Comparison of ENCODE assay signal across 12 mouse cellular contexts in the genomic region with DNA sequence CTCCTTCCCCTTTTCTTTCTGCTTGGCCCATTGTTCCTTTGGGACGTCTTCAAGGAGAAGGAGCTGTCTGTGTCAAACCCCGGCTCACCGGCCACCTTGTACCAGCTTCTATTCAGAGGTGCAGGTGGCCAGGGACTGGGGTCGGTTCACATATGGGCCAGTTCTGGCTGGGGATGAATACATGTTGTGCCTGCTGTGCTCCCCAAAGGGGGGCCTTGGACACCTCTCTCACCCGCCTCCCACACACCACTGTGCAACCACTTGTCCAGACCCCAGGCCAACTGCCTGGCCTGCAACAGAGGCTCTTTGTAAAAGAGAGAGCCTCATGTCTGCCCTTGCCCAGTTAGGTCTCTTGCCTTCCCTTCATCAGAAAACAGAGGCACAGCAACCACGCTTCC.
DNase-seq lines count a peak whose midpoint lies in the region; ATAC-seq and TF ChIP-seq lines count a peak whose summit lies in the region.
"Had no signal": no experiment of that assay in that cellular context is flagged by ENCODE, and none has a peak within 500 bp of the region (broad histone marks: within the 10 kb centered on the region; RNA-seq: fewer than 3 reads in every experiment).

No protein-coding gene starts in this region.

- no peak overlapping the region for H3K4me3 ChIP-seq in heart, embryonic 10.5 days
- H3K4me3 ChIP-seq in kidney, postnatal 0 days (replicated peaks; ENCODE audit: low read depth, low read length), result no peak overlapping the region
- no peak overlapping the region for H3K4me3 ChIP-seq in embryonic facial prominence, embryonic 14.5 days (ENCODE audit: low read depth, low read length)
- no peak overlapping the region for H3K4me3 ChIP-seq in liver, postnatal 0 days (ENCODE audit: low read depth, low read length)

- TF ChIP-seq EP300 in liver, postnatal 0 days (IDR thresholded peaks at IDR 0.05; ENCODE audit: low read depth), result no peak

- H3K27me3 ChIP-seq in heart, embryonic 10.5 days (ENCODE audit: insufficient read depth, poor library complexity, severe bottlenecking), result no peaks in the 10 kb centered on the region
- no peaks in the 10 kb centered on the region for H3K27me3 ChIP-seq in kidney, postnatal 0 days (ENCODE audit: insufficient read depth, low read length)
- H3K27me3 ChIP-seq in embryonic facial prominence, embryonic 14.5 days (replicated peaks; ENCODE audit: control insufficient read depth, insufficient read depth, low read length), result no peaks in the 10 kb centered on the region
- no peaks in the 10 kb centered on the region for H3K27me3 ChIP-seq in liver, postnatal 0 days (ENCODE audit: insufficient read depth, low read length)

- no peak for ATAC-seq in kidney, postnatal 0 days (replicated peaks; ENCODE audit: low FRiP score, low read depth)
- ATAC-seq in embryonic facial prominence, embryonic 14.5 days (ENCODE audit: low read depth), result 0 out of 2 replicates have a peak, but pooled peaks have one; percentile 35
- ATAC-seq in monocyte, adult 5-6 weeks (replicated peaks; ENCODE audit: insufficient number of reproducible peaks, low FRiP score, low TSS enrichment, poor library complexity, severe bottlenecking), result 0 out of 2 replicates have a peak, but pooled peaks have one; percentile 7
- ATAC-seq in liver, postnatal 0 days, result no peak
- ATAC-seq: inflammation-experienced regulatory T-cells, adult 6 months; midbrain, embryonic 16.5 days had no signal

- peak; percentile 95 for DNase-seq in heart, adult 11 months
- DNase-seq in heart, embryonic 10.5 days (ENCODE audit: low spot score), result no peak
- no peak for DNase-seq in kidney, postnatal 0 days (ENCODE audit: low spot score)
- DNase-seq in kidney, postnatal 14 days, result no peak
- DNase-seq in embryonic facial prominence, embryonic 14.5 days (ENCODE audit: low spot score), result no peak
- no peak for DNase-seq in spleen, postnatal 14 days (ENCODE audit: low spot score in 2 of 2)
- DNase-seq in liver, postnatal 0 days, result no peak
- DNase-seq: adrenal gland, adult 8-10 months; thymus, postnatal 25 days had no signal

- H3K4me1 ChIP-seq in heart, embryonic 10.5 days, result peaks cover 15% of the 10 kb centered on the region; the same call in 1 of the 2 replicates
- H3K4me1 ChIP-seq in kidney, postnatal 0 days (replicated peaks; ENCODE audit: insufficient read depth, low read length), result peaks cover 9% of the 10 kb centered on the region; the same call in 1 of the 2 replicates
- H3K4me1 ChIP-seq in embryonic facial prominence, embryonic 14.5 days (ENCODE audit: control insufficient read depth, insufficient read depth, low read length), result peaks cover 19% of the 10 kb centered on the region
- H3K4me1 ChIP-seq in liver, postnatal 0 days (ENCODE audit: insufficient read depth), result peaks cover 7% of the 10 kb centered on the region; the same call in 1 of the 2 replicates

- no peak for TF ChIP-seq CTCF in kidney, postnatal 0 days (IDR thresholded peaks at IDR 0.05; ENCODE audit: low read depth)
- TF ChIP-seq CTCF in liver, postnatal 0 days (IDR thresholded peaks at IDR 0.05; ENCODE audit: low read depth), result no peak

- no peaks in the 10 kb centered on the region for H3K9me3 ChIP-seq in heart, embryonic 10.5 days
- no peaks in the 10 kb centered on the region for H3K9me3 ChIP-seq in kidney, postnatal 0 days (replicated peaks; ENCODE audit: low read length)
- H3K9me3 ChIP-seq in embryonic facial prominence, embryonic 14.5 days (ENCODE audit: control insufficient read depth, low read length), result no peaks in the 10 kb centered on the region
- H3K9me3 ChIP-seq in liver, postnatal 0 days (ENCODE audit: low read length), result no peaks in the 10 kb centered on the region

- H3K9ac ChIP-seq in kidney, postnatal 0 days (ENCODE audit: low read depth, low read length), result no peak overlapping the region
- no peak overlapping the region for H3K9ac ChIP-seq in embryonic facial prominence, embryonic 14.5 days (ENCODE audit: low read depth, low read length)
- no peak overlapping the region for H3K9ac ChIP-seq in liver, postnatal 0 days (replicated peaks)

- H3K36me3 ChIP-seq in heart, embryonic 10.5 days, result peaks cover 23% of the 10 kb centered on the region
- H3K36me3 ChIP-seq in kidney, postnatal 0 days (ENCODE audit: insufficient read depth, low read length), result peaks cover 33% of the 10 kb centered on the region; the same call in 1 of the 2 replicates
- peaks cover 40% of the 10 kb centered on the region for H3K36me3 ChIP-seq in embryonic facial prominence, embryonic 14.5 days (ENCODE audit: control insufficient read depth, insufficient read depth, low read length)
- H3K36me3 ChIP-seq in liver, postnatal 0 days (replicated peaks; ENCODE audit: insufficient read depth, low read length), result peaks cover 55% of the 10 kb centered on the region

- 83% methylated on average over 6 of the region's 6 CpGs for WGBS in heart, embryonic 10.5 days
- WGBS in kidney, postnatal 0 days, result 74% methylated on average over 6 of the region's 6 CpGs
- 52% methylated on average over 6 of the region's 6 CpGs for WGBS in embryonic facial prominence, embryonic 14.5 days
- 84% methylated on average over 6 of the region's 6 CpGs for WGBS in liver, postnatal 0 days (ENCODE audit: insufficient replicate concordance)

- no peak overlapping the region for H3K27ac ChIP-seq in heart, embryonic 10.5 days
- peak overlapping the region; percentile 54; the same call in 1 of the 2 replicates for H3K27ac ChIP-seq in kidney, postnatal 0 days
- H3K27ac ChIP-seq in embryonic facial prominence, embryonic 14.5 days (replicated peaks; ENCODE audit: low read depth, low read length), result peak overlapping the region; percentile 72
- H3K27ac ChIP-seq in liver, postnatal 0 days (ENCODE audit: low read depth), result no peak overlapping the region

- H3K4me2 ChIP-seq in kidney, postnatal 0 days (ENCODE audit: low read length), result no peak overlapping the region
- no peak overlapping the region for H3K4me2 ChIP-seq in embryonic facial prominence, embryonic 14.5 days (ENCODE audit: low read depth, low read length)
- no peak overlapping the region for H3K4me2 ChIP-seq in liver, postnatal 0 days (ENCODE audit: low read depth, low read length)

Comparison
In these comparisons a context has a peak if more than half of its experiments do, and no peak if none do; other contexts are left out.
1. H3K27ac ChIP-seq: peak in kidney, postnatal 0 days (single experiment) and embryonic facial prominence, embryonic 14.5 days (single experiment); none in heart, embryonic 10.5 days (single experiment) and liver, postnatal 0 days (single experiment).
2. ATAC-seq: peak in embryonic facial prominence, embryonic 14.5 days (single experiment) and monocyte, adult 5-6 weeks (single experiment); none in kidney, postnatal 0 days (single experiment) and liver, postnatal 0 days (single experiment).